Mouse (Mus musculus): ENCODE data around the gene Churc1. TPM values are rescaled to one million over a fixed set of nuclear protein-coding genes. Genes with fewer than 3 reads are reported as not detected.
"Not testable (repeated sequence)": the region's sequence is repeated elsewhere in the genome, so short reads cannot be mapped to it uniquely, and the experiment has no call there.

The Churc1 gene
- total RNA-seq, 4 experiments from 2014 or later: 35.2 to 47.1 (median 39.6) TPM

DNA sequence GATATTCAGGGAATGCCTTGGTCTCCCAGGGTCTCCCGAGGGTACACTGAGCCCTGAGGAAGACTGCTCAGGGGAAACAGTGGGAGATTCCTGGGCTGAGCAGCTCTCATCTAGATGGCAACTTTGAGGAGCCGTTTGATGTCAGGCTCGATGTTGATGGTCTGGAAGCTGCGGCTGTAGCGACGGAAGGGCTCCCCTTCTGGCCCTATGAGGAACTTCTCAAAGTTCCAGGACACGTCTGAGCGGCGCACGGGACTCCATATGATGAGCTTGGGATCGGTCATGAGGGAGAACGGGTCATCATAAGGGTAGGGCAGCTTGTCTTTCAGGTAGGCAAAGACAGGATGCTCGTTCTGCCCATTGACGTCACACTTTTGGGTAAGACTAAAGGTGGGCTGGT lies 27.2 kb downstream of the Churc1 start:
- DNase-seq (ENCODE audit: low spot score in 2 of 2): not testable (repeated sequence)

DNA sequence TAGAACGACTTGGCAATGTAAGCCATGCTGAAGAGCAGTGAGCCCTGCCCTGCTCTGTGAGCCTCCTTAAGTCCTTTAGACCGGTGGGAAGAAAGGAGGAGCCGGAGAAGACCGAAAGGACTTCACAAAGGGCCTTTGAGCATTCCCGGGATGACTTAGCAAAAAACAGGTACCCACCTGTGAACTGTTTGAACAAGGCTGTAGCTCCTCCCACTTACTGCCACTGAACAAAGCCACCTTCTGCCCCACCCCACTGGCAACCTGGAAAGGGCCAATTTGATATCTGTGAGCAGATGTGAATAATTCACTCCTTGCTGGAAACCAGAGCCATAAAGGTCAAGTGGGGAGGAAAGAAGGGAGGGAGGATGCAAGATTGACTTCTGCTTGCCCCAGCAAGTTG lies 30.0 kb downstream of the Churc1 start, which contains the start of gene Gpx2:
Gene Gpx2 (minus strand): TSS at position 205 of the 400 bp plus-strand sequence.
- no peak for DNase-seq (ENCODE audit: low spot score in 2 of 2)

DNA sequence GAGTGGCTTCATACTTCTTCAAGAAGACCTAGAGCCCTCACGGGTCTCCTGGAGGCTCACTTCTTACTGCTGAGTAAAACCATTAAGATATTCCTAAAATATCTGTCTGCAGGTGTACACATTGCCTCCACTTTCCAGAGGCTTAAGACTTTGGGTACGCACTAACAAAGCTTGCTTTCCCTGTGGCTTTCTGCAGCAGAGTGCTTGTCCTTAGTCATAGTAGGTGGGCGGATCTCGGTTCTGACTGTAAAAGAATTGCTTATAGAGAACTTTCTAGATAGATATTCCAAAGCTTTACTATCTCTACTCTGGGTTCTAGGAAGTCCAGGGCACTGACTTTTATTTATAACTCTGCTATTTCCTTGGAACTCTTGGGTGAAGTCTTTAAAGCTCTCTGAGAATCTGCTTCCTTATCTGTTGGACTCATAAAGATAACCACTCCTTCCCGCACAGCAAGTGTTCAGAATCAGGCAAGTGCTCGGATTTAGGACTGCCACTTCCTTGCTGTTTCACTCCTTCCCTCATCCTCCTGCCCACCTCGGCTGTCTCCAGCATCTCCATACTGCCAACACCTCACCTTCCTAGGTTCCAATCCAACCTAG lies 31.7 kb downstream of the Churc1 start:
- no peak for DNase-seq (ENCODE audit: low spot score in 2 of 2)

GRCm38 (mm10) chr12:76798008-76798720 lies 32.8 kb downstream of the Churc1 start:
- no peak for DNase-seq (ENCODE audit: low spot score in 2 of 2)

- peak in 1 of 2 experiments; percentile 64 for DNase-seq (ENCODE audit: low spot score in 2 of 2)
These were observed 37.7 kb downstream of the Churc1 start for GRCm38 (mm10) chr12:76803028-76803427.

DNA sequence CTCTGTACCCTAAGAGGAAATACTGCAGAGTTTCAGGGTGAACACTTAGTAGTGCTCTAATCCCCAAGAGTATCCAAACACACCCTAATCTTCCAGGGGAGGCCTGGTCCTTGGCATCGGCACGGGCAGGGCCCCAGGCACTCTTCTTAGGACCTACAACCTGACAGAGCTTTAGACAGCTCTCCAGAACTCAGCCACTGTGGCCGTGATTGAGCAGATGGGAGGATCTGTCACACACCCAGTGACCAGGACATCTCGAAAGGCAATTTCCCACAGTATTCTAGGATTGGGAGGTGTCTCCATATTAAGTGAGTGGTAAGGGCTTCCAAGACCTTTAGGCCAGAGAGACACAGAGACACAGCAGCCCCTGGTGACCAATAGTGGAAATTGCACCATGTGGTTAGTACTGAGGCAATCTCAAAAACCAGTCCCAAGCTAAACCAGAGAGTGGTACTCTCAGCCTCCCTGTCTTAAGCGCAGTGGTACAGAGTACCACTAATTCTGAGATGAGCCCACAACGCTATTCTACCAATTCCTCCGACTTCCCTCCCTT lies 38.4 kb downstream of the Churc1 start:
- DNase-seq (ENCODE audit: low spot score in 2 of 2): no peak

DNA sequence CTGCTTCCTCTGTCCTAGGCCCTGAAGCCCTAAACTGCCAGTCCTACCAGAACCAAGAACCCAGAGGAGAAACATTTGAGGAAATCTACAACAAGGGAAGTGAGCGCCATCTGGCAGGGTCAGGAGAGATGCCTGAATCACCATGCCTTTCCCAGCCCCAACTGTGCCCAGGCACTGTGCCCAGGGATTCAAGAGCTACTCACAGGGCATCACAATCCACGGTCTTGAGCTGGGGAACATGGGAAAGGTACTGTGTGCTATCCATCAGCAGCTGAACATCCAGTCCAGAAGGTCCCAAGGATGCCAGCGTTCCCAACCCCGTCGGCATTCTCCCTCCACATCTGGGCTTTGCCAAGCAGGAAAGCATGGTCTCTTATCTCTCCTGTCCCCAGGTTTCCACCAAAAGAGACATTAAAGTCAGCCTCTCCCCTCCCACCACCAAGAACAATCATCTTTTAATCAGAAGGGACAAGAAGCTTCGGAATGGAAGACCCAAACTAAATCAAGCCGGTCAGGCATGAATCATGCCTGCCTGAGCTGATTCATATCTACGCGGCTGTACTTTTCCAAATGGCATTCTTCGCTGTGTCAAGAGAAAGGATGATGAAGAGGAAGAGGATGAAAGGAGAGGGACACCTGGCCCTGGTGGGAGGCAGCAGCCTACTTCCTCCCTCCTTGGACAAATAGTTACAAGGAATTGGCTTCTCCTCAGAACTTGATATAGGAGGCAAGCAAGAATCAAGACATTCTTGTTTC lies 39.9 kb downstream of the Churc1 start:
- DNase-seq (ENCODE audit: low spot score in 2 of 2): no peak

DNA sequence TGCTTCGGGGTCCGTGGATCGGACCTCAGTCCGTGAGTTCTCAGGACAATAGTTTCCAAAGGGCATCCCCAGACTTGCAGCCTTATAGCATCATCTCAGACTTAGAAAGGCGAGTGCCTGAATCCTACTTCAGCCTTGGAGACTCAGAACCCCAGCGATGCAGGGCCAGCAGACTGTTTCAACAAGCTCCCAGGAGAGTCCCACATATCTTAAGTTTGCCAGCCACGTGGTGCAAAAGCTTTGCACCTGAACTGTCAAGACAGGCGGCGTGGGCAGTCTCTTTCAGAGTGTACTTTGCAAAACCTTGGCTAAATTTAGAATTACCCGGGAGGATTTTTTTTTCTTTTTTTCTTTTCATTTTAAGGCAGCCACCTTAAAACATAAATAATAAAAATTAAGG lies 42.5 kb downstream of the Churc1 start:
- peak in 1 of 2 experiments; percentile 72 for DNase-seq (ENCODE audit: low spot score in 2 of 2)

GRCm38 (mm10) chr12:76810491-76810890 lies 45.2 kb downstream of the Churc1 start:
- no peak for DNase-seq (ENCODE audit: low spot score in 2 of 2)

GRCm38 (mm10) chr12:76811006-76811405 lies 45.7 kb downstream of the Churc1 start:
- DNase-seq (ENCODE audit: low spot score in 2 of 2): no peak

- DNase-seq (ENCODE audit: low spot score in 2 of 2): no peak
These were observed 48.2 kb downstream of the Churc1 start for GRCm38 (mm10) chr12:76813543-76813942.

GRCm38 (mm10) chr12:76814120-76814519 lies 48.8 kb downstream of the Churc1 start:
- DNase-seq (ENCODE audit: low spot score in 2 of 2): no peak

DNA sequence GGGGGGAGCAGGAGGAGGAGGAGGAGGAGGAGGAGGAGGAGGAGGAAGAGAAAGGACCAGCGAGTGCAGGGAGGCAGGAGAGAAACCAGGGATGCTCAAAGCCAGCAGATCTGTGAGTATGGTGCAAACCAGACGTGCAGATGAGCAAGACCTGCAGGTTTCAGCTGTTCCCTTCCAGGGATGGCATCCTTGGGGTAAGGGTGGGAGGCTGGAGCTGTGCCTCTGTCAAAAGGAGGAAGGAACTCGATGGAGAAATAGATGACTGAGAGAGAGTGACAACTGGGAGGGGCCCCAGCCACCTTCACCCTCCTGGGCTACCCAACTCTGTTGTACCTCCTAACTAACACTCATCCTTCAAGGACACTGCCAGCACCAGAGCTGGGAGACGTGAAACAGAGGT lies 51.4 kb downstream of the Churc1 start:
- no peak for DNase-seq (ENCODE audit: low spot score in 2 of 2)

DNA sequence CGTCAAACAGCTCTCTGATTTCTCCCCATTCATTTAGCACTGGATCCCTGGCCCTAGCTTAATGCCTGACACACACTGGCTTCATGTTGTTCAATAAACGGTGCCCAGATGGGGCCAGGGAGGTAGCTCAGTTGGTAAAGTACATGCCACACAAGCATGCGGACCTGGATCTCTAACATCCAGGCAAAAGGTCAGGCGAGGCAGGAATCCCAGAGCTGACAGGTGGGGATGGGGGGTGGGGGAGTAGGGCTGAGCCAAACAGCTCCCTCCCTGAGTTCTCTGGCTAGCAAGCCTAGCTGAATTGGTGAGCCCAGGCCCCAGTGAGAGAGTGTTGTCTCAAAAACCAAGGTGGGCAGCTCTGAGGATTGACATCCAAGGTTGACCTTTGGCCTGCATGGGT lies 51.8 kb downstream of the Churc1 start:
- DNase-seq (ENCODE audit: low spot score in 2 of 2): no peak

- no peak for DNase-seq (ENCODE audit: low spot score in 2 of 2)
These were observed 52.8 kb downstream of the Churc1 start for GRCm38 (mm10) chr12:76818120-76818519.

DNA sequence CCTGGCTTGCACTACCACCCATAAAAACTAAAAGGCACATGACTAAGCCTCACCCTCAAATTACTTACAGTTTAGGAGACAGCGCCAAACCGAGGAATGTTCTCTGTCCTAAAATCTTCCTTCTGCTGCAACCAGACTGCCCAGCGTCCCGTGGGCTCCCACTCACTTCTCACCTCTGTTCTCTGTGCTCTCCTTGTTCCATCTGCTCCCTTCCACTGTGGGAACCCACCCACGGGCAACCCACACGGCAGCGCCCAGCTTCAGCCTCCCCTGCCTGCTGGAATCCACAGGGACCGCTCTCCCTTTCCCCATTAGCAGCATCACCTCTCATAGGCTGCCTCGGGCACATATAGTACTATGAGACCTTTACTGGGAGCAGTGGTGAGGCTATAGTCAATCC lies 53.6 kb downstream of the Churc1 start:
- DNase-seq (ENCODE audit: low spot score in 2 of 2): peak in 1 of 2 experiments; percentile 85

DNA sequence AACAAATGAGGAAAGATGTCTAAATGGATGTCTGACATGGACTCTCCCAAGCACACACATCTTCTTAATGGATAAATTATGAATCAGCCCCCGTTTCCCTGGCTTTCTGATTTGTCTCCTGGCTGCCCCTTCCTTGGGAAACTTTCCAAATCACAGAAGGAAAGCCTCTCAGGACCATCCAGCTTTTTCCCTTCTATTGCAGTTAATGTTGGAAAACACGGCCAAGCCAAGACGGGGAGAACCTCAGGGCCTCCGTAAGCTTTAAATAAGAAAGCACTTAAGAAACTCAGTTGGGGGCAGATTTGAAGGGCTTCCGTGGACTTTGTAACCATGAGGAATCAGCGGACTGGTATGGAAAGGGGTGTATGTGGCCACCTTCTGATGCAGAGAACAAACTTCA lies 54.5 kb downstream of the Churc1 start:
- no peak for DNase-seq (ENCODE audit: low spot score in 2 of 2)

- no peak for DNase-seq (ENCODE audit: low spot score in 2 of 2)
These were observed 55.3 kb downstream of the Churc1 start for GRCm38 (mm10) chr12:76820615-76821014.

DNA sequence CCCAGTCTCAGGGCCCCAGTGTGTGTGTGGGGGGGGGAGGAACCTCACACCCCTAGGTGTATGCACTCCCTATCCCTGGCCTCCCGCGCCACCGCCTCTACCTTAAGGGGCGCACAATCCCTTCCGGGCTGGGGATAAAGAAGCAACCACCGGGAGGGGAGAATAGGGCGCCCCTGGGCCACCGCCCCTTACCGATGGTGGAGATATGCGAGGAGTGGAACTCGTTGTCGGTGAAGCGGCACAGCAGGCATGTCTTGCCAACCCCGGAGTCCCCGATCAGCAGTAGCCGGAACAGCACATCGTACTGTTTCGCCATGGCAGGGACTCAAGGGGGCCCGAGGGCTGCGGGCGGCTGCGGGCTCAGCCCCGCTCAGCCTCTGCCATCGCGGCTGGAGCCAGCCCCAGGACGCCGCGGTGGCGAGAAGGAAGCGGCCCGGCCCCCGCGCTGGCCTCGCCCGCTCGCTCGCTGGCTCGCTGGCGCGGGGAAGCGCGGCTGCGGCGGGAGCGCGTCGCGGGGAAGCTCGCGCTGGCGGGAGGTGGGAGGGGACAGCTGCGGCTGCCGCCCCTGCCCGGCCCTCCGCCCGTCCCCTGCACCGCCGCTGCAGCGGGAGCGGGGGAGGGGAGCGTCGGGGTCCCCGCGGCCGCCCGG lies 56.8 kb downstream of the Churc1 start:
- no peak for DNase-seq (ENCODE audit: low spot score in 2 of 2)

GRCm38 (mm10) chr12:76822651-76823041 lies 57.3 kb downstream of the Churc1 start, which contains the start of gene Rab15:
Gene Rab15, minus strand, starts transcription at chr12:76822908.
- DNase-seq (ENCODE audit: low spot score in 2 of 2): no peak

DNA sequence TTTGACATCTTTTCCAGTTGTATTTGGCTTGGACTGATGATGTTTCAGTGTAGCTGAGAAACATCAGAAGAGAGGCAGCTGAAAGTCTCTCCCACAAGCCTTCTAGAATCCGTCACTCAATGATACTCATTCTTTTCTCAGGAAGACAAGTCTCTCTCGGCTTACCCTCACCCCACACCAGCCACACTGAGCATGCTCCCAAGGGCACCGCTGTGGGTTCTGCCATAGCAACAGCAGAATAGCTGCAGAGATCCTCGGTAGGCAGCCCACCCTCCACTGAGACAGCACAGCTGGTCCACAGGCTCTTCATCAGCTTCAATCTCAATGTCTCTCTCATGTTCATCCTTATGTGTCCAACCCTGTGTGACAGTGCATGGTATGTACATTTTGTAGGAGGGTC lies 59.9 kb downstream of the Churc1 start:
- DNase-seq (ENCODE audit: low spot score in 2 of 2): no peak
